Mouse (Mus musculus) MN1 (cell line): ENCODE measurements around the gene Trappc4.
"Not testable (repeated sequence)": the region's sequence is repeated elsewhere in the genome, so short reads cannot be mapped to it uniquely, and the experiment has no call there.

ENCODE experiments used
- DNase-seq: peaks from one replicate; pipeline ENCODE4 v3.0.0-alpha.2; 2016; ENCODE audit warnings: low spot score

Gene Trappc4

GRCm38 (mm10) chr9:44407752-44408097, 325 bp upstream of the Trappc4 start:
- DNase-seq: no peak

- DNase-seq: no peak
These were observed 2.4 kb downstream of the Trappc4 start for GRCm38 (mm10) chr9:44405011-44405410.

- DNase-seq: no peak
These were observed 6.3 kb downstream of the Trappc4 start for GRCm38 (mm10) chr9:44401081-44401480.

GRCm38 (mm10) chr9:44399795-44400114, 7.6 kb downstream of the Trappc4 start:
- no peak for DNase-seq

DNA sequence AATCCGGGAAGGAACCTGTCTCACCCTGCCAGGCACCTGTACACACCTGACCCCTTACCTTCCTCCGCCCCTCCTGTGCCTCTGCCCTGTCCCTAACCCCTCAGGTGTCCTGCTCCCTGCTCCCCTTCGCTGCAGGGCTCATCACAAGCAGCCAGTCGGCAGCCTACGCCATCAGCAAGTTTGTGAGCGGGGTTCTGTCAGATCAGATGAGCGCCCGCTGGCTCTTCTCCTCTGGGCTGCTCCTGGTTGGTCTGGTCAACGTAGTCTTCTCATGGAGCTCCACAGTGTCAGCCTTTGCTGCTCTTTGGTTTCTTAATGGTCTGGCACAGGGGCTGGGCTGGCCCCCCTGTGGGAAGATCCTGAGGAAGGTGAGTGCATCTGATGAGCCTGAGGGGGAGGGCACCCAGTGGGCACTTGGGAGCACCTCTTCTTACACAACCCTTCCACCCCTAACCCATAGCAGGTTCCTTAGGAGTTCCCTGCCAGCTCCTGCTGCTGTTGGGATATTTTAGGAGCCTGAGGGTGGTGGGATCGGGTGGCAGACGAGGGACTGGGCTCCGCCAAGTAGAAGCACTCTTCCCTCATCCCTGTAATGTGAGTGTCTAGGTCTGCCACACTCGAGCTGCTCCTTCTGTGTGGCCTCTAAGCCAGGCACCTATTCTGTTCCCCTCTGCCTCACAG, 8.1 kb downstream of the Trappc4 start:
- no peak for DNase-seq

DNA sequence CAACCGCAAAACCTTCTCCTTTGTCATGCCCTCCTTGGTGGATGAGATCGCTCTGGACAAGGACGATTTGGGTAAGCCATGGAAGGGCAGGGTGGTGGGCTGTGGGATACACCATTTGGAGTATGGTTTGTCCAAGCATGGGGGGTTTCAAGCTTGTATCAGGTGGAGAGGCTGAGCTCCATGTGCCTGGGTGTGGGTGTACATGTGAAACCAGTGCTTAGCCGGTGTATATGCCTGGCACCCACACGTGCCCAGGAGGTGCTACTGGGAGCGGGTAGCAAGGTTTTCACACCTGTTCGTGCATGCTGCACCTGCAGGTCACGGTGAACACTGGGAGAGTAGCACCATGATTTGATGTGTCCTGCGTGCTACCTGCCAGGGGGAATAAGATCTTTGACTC, 8.8 kb downstream of the Trappc4 start:
- DNase-seq: no peak

- DNase-seq: peak; percentile 39
These were observed 9.3 kb downstream of the Trappc4 start for GRCm38 (mm10) chr9:44398087-44398486.

GRCm38 (mm10) chr9:44396684-44397411, 10.6 kb downstream of the Trappc4 start, which contains the start of gene Slc37a4:
TSS of gene Slc37a4 (plus strand) at chr9:44396852.
- DNase-seq: peak; percentile 98

- peak; percentile 83 for DNase-seq
These were observed 15.9 kb downstream of the Trappc4 start for GRCm38 (mm10) chr9:44391466-44391865.

GRCm38 (mm10) chr9:44389273-44389672, 18.1 kb downstream of the Trappc4 start:
- peak; percentile 60 for DNase-seq

DNA sequence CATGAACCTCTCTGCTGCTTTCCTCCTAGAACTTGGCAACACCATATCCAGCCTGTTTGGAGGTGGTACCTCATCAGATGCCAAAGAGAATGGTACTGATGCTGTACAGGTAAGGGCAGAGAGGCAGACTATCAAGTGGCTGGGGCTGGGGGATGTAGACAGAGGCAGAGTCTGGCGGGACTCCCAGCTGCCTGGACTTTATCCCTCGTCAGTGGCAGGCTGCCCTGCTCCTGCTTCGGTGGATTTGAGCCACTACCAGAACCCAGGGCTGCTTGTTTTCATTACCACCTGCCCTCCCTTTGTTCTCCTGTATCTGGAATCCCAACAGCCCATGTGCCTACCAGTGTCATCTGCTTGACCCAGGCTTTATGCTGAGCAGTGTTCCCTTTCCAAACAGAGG, 20.2 kb downstream of the Trappc4 start:
- peak; percentile 43 for DNase-seq

DNA sequence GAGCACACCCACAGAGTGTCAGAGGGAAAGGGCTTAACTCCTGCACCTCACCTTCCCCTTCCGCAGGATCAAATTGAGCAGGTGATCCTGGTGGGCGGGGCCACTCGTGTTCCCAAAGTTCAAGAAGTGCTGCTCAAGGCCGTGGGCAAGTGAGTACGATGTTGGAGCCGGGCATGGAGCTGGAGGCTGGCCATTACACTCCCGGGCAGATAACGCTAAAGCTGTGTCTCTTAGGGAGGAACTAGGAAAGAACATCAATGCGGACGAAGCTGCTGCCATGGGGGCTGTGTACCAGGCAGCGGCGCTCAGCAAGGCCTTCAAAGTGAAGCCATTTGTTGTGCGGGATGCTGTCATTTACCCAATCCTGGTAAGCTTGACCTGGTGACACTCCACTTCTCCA, 22.8 kb downstream of the Trappc4 start:
- DNase-seq: no peak

- no peak for DNase-seq
These were observed 27.5 kb downstream of the Trappc4 start for GRCm38 (mm10) chr9:44379862-44380261.

DNA sequence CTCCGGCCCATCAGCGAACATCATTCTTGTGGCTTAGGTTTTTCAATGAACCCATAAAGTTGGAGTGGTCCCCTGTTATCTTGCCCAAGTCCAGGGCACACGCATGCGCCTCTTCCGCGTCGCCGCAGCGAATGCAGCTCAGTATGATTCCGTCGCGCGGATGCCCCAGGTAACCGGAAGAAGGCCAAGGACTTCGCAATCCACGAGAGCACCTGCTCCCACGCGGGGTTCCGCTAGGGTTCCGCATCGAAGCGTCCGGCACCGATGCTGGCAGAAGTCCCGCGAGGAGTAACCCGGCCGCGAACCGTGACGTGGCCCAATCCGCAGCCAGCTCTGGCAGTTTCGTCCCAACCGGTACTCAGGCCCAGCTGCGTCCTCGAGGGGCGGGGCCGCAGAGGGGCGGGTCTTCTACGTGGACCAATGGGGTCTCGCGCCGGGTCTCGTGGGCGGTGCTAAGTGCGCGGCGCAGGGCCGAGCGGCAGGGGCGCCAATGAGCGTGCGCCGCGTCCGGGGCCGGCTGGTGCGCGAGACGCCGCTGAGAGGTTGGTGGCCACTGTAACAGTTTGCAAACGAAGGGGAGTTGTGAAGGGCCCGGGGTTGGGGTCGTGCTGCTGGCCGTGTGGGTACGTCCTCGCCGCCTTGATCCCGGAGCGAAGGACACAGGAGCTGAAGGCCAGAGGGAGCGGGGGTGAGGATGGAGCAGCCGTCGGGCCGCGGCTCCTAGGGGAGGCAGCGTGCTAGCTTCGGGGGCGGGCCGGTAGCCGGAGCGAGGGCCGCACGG, 28.2 kb downstream of the Trappc4 start, which contains the start of gene Hyou1:
Gene Hyou1, plus strand, starts transcription at position 437 of the 781 bp plus-strand sequence.
- peak; percentile 99 for DNase-seq

GRCm38 (mm10) chr9:44378153-44378730, 29.2 kb downstream of the Trappc4 start:
- DNase-seq: no peak

DNA sequence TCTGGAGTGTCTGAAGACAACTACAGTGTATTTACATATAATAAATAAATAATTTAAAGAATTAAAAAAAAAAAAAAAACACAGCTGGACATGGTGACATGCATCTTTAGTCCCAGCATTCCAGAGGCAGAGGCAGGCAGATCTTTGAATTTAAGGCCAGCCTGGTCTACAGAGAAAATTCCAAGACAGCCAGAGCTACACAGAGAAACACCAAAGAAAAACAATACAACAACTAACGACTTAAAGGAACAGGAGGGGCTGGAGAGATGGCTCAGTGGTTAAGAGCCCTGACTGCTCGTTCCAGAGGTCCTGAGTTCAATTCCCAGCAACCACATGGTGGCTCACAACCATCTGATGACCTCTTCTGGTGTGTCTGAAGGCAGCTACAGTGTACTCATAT, 30.1 kb downstream of the Trappc4 start:
- not testable (repeated sequence) for DNase-seq

GRCm38 (mm10) chr9:44376141-44376540, 31.3 kb downstream of the Trappc4 start:
- DNase-seq: no peak

DNA sequence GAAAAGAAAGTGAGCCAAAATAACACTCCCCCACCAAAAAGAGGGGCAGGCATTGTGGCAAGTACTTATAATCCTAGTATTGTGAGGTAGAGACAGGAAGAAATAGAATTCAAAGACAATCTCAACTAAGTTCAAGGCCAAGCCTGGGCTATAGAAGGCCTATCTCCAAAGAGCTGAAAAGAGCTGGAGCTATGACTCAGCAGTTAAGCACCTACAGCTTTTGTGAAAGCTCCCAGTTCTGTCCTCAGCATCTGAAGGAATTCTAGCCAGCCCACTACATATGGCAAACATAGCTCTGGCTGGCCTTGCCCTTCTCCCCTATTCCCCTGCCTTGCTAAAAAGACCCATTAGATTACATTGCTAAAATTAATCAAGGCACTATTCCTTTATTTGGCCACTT, 34.0 kb downstream of the Trappc4 start:
- DNase-seq: no peak

DNA sequence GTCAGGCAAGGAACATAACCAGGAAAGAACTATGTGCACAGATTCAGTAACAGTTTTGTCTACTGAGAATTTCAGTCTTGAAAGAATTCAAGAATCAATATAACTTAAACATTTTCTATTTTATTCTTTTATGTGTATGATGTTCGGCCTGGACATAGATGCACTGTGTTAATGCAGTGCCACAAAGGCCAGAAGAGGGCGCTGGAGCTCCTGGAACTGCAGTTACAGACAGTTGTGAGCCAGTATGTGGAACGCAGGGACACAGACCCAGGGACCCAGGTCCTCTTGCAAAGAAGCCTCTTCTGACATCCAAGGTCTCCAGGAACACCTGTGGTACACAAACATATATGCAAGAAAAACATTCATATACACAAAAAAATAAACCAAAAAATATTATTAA, 42.9 kb downstream of the Trappc4 start:
- no peak for DNase-seq

DNA sequence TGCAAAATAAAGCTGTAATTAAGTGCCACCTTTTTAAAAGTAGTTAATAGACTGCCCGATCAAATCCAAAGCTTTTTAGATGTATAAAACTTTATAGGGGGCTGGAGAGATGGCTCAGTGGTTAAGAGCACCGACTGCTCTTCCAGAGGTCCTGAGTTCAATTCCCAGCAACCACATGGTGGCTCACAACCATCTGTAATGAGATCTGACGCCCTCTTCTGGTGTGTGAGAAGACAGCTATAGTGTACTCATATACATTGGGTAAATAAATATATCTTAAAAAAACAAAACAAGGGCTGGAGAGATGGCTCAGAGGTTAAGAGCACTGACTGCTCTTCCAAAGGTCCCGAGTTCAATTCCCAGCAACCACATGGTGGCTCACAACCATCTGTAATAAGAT, 45.5 kb downstream of the Trappc4 start:
- not testable (repeated sequence) for DNase-seq

GRCm38 (mm10) chr9:44361190-44361917, 46.0 kb downstream of the Trappc4 start, which contains the start of gene Vps11:
TSS of gene Vps11 (minus strand) at chr9:44361670.
- peak; percentile 99 for DNase-seq

GRCm38 (mm10) chr9:44357207-44357606, 50.2 kb downstream of the Trappc4 start:
- DNase-seq: peak; percentile 56
